Mouse (Mus musculus): ENCODE results near the gene 2610301B20Rik.
"Not testable (repeated sequence)": the region's sequence is repeated elsewhere in the genome, so short reads cannot be mapped to it uniquely, and the experiment has no call there.

2610301B20Rik gene

GRCm38 (mm10) chr4:10873920-10874665, at the start of gene 2610301B20Rik:
Gene 2610301B20Rik, plus strand, starts transcription at chr4:10874498.
- peak; percentile 91 for DNase-seq (ENCODE audit: extremely low read depth, insufficient read length, low spot score)

DNA sequence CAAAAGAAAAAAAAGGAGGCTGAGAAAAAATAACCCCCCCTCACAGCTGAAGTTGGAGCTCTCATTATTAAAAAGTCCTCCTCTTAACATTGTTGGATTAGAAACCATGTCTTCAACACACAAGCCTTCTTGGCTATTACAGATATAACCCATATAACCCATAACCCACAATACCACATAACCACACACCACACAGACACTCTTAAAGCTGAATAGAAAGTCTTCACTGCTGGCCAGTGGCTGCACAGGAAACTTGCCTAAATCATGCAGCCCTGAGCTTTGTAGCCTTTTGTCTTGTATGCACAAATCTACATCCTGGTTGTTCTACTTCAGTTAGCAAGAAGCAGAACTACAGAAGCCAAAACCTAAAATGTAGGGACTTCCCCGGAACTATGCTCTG, 41.0 kb upstream of the 2610301B20Rik start:
- no peak for DNase-seq (ENCODE audit: extremely low read depth, insufficient read length, low spot score)

DNA sequence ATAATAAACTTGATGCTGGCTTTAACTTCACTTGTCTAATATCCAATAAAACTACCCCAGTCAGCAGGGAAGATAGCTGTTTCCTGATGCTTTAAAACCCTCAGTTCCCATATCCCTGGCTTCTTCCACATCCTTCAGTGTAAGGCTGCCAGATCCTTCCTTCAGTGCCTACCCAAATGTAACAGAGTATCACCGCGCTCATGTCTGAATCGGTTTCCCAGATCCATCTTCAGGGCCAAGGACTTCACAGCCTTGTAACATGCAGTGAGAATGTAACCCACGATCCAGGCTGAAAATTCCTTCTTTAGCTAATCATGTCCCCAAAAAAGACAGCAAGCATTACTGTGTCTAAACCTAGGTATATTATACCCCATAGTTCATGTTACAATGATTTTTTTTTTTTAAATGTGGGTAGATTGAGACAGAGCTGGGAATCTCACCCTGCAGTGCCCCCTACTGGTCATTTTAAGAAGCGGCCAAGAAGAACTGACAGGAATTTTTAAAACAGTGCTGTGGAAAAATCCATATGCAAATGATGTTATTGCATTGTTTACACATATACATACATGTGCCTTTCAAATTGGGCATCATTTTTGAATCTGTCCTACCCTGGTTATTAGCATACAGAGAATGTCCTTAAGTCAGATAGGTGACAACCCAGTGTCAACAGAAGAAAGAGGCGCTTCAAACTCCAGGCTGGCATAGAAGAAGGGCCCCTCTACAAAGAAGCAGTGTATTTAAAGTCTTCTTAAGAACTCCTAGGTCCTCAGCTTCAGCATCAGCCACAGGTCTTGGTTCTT, 38.8 kb upstream of the 2610301B20Rik start:
- DNase-seq (ENCODE audit: extremely low read depth, insufficient read length, low spot score) = no peak

- no peak for DNase-seq (ENCODE audit: extremely low read depth, insufficient read length, low spot score)
Measured at GRCm38 (mm10) chr4:10845848-10846247, 28.4 kb upstream of the 2610301B20Rik start.

DNA sequence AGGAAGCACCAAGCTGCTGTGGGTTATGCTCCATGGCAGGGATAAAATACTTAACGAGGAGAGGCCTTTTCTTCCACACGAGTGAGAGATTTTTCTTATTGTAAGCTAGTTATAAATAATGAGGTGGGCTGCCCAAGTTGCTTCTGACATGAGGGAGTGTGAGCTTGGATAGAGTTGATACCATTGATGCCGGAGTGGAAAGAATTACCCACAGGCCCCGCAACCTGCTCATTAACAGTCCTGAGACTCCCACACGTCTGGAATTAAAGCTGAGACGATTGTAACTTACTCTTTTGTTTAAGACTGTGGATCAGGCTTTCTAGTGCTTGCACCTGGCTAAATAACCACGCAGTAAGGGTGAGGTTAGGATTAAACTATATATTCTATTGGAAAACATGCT, 24.5 kb upstream of the 2610301B20Rik start:
- DNase-seq (ENCODE audit: extremely low read depth, insufficient read length, low spot score) = no peak

DNA sequence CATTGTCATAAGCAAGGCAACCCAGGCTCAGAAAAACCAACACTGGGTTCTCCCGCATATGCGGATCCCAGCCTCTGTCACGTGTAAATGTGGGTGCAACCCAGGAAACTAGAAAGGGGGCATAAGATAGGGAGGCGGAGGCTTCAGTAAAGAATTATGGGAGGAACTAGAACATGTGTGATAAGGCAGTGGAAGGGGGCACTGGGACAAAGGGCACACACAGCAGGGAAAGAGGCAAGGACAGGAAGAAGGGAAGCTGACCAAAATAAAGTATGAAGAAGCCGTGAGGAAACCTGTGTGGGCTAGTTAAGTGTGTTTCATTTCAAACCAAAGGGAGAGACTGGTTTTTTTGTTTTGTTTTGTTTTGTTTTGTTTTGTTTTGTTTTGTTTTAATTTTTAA, 23.3 kb upstream of the 2610301B20Rik start:
- no peak for DNase-seq (ENCODE audit: extremely low read depth, insufficient read length, low spot score)

- no peak for DNase-seq (ENCODE audit: extremely low read depth, insufficient read length, low spot score)
Measured at GRCm38 (mm10) chr4:10859174-10859573, 15.1 kb upstream of the 2610301B20Rik start.

- peak; percentile 9 for DNase-seq (ENCODE audit: extremely low read depth, insufficient read length, low spot score)
Measured at GRCm38 (mm10) chr4:10859911-10860581, 14.3 kb upstream of the 2610301B20Rik start.

DNA sequence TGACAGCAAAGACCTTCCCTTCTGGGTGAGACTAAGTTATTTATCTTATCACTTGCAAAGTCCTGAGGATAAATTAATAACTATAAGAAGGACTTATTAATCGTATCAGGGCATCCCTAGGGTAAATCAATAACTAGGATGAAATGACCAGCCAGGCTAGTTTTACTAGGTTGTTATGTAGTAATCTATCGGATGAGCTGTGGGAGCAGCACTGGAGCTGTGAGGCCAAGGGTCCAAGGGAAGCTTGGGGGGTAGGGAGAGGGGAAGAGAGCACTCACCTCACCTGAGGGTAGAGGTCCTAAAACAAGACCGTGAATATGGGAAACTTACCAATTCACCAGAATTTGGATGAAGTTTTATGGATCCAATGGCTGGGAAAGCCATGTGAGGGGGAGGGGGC, 13.5 kb upstream of the 2610301B20Rik start:
- no peak for DNase-seq (ENCODE audit: extremely low read depth, insufficient read length, low spot score)

DNA sequence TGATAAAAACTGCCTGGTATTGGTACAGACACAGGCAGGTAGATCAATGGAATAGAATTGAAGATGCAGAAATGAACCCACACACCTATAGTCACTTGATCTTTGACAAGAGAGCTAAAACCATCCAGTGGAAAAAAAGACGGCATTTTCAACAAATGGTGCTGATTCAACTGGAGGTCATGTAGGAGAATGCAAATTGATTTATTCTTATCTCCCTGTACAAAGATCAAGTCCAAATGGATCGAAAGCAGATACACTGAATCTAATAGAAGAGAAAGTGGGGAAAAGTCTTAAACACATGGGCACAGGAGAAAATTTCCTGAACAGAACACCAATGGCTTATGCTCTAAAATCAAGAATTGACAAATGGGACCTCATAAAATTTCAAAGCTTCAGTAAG, 11.4 kb upstream of the 2610301B20Rik start:
- DNase-seq (ENCODE audit: extremely low read depth, insufficient read length, low spot score) = not testable (repeated sequence)

GRCm38 (mm10) chr4:10872231-10872630, 2.1 kb upstream of the 2610301B20Rik start:
- no peak for DNase-seq (ENCODE audit: extremely low read depth, insufficient read length, low spot score)

DNA sequence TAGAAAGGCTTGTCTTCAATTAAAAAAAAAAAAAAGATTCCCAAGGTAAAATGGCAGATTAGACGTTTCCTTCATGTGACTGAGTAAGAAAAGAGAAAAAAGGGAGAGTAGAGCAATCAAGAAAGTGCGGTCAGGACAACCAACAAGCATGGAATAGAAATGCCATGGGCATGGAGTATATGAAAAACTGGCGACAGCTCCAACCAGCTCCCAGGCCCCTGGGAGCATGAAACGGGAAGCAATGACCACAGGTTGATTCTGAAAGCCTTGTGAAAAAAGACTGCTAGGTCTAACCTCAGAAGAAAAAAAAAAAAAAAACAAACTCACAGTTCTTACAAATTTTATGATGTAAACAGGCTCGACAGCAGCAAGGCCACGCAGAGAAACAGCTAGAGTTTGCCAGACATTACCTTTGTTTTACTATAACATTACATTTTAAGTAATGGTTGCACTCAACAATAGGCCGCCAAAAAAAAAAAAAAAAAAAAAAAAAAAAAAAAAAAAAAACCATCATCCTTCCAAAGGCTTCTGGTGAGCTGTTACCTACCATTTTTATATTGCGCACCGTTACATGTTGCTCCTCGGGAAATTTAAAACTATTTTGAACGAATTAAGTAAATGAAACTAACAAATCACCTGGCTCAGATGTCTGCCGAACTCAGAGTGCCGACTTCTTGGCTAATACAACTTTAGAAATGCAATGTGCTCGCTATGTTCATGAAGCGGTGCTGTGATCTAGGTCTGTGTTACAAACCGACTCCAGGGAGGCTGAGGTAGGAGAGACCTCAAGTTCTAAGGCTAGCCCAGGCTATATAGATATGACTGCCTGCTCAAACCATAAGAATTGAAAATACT, 1.4 kb upstream of the 2610301B20Rik start:
- DNase-seq (ENCODE audit: extremely low read depth, insufficient read length, low spot score) = peak; percentile 44

DNA sequence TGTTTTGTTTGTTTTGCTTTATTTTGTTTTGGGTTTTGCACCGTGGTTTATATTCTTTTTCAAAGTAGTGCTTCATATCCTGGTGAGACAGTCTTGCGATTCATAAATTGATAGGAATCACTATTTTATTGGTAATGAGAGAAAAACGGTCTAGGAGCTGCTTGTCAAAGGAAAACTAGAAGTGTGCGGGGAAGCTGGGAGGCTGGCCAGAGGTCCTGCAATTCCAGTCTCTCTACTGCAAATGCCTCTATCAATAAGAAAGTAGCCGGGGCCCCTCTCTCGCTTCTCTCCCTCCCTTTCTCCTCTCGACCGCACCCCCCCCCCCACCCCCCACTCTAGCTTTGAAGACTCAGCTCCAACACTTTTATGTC, 764 bp upstream of the 2610301B20Rik start:
- DNase-seq (ENCODE audit: extremely low read depth, insufficient read length, low spot score) = no peak

DNA sequence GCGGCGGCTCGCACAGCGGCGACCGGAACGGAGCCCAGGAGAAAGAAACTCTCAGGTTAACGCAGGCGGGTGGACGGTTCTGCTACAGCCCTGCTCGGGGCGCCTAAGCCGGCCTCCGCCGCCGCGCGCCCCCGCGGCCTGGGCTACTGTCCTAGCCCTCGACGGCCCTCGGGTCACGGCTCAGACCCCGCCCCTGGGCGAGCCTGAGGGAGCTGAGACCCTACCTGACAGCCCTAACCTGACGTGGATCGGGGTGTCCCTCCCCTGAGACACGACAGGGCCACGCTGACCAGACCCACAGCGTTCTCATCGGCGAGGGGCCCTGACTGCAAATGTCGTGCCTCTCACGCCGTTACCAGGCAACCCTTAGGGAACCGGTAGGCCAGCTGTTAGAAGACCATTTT, 422 bp downstream of the 2610301B20Rik start:
- DNase-seq (ENCODE audit: extremely low read depth, insufficient read length, low spot score) = peak; percentile 91

GRCm38 (mm10) chr4:10875407-10875806, 1.1 kb downstream of the 2610301B20Rik start:
- peak; percentile 40 for DNase-seq (ENCODE audit: extremely low read depth, insufficient read length, low spot score)

GRCm38 (mm10) chr4:10877057-10877456, 2.8 kb downstream of the 2610301B20Rik start:
- DNase-seq (ENCODE audit: extremely low read depth, insufficient read length, low spot score) = no peak

- no peak for DNase-seq (ENCODE audit: extremely low read depth, insufficient read length, low spot score)
Measured at GRCm38 (mm10) chr4:10883740-10884408, 9.6 kb downstream of the 2610301B20Rik start.

- DNase-seq (ENCODE audit: extremely low read depth, insufficient read length, low spot score) = no peak
Measured at GRCm38 (mm10) chr4:10888835-10889234, 14.5 kb downstream of the 2610301B20Rik start.

DNA sequence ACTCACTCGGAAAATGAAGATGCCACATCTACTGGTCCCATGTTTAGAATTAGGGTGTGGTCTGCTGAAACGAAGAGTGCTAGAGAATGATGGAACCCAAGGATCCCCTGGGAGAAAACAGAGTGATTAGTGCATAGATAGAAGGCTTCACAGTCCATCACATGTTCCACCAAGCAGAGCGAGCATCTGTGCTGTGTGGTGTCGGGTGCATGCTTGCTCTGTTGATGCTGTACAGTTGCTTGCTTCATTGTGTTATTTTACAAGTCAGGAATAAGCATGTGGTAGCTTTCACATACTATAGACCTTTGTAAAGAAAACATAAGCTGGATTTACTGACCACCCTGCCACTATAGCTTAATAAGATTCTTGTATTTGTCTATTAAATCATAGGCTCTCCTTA, 22.0 kb downstream of the 2610301B20Rik start:
- DNase-seq (ENCODE audit: extremely low read depth, insufficient read length, low spot score) = no peak

DNA sequence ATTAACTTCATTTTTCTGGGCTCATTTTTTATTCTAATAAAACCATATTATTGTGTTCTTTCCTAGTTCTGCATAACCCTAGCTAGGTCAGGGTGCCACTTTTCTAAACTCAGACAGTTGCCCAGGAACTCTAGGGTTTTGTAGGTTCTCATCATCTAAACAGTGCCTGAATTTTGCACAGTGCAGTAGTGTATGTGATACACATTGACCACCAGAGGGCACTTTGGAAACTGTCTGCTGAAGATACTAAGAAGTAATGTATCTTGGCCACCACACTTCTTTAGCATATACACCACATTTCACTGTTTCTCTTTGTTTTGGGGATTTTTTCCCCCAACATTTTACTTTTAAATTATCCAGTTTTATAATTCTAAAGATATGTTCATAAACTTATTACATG, 22.6 kb downstream of the 2610301B20Rik start:
- no peak for DNase-seq (ENCODE audit: extremely low read depth, insufficient read length, low spot score)
